Mouse (Mus musculus) cerebellum, adult 11-12 months (tissue): ENCODE data around the gene Frrs1l.
A peak's percentile ranks its signal among the peaks of the same experiment; 100 is the strongest.

Experiments used
- DNase-seq: peaks from one replicate; pipeline ENCODE4 v3.0.0; 2022

The Frrs1l gene

GRCm38 (mm10) chr4:56965586-56966179, 24.5 kb downstream of the Frrs1l start:
- no peak for DNase-seq

DNA sequence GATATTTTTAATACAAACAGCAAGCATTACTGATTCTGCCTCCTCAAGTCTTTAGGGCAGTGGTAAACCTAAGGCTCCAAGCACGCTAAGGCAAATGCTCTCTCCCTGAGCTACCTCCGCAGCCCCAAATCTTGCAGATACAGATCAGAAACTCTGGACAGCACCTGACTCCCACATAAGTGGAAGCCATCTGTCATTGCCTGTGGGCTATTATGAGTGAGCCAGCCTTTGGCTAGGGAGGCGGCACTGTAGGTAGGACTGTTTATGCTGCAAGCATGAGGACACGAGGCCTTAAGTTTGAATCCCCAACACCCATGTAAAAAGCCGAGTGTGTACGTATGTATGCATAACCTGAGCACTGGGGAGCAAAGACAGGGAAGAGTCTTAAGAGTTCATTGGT, 26.5 kb downstream of the Frrs1l start:
- peak; percentile 61 for DNase-seq

- no peak for DNase-seq
These were observed 28.8 kb downstream of the Frrs1l start for GRCm38 (mm10) chr4:56961320-56961925.

- no peak for DNase-seq
These were observed 32.7 kb downstream of the Frrs1l start for GRCm38 (mm10) chr4:56957518-56957917.

DNA sequence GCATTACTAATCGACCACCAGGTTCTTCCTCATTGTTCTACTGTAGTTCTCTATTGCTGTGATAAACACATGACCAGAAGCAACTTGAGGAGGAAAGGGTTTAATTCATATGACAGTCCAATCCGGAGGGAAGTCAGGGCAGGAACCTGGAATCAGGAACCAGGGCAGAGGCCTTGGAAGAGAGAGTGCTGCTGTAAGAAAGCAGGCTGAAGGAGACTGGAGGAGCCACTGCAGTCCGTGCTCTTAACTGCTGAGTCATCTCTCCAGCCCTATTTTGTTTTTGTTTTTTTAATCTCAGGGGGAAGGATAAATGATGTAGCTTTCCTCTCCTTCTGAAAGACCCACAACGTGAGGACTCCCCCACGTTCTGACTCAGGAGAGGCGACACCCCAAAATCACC, 37.0 kb downstream of the Frrs1l start:
- no peak for DNase-seq

- no peak for DNase-seq
These were observed 38.5 kb downstream of the Frrs1l start for GRCm38 (mm10) chr4:56951701-56952100.

DNA sequence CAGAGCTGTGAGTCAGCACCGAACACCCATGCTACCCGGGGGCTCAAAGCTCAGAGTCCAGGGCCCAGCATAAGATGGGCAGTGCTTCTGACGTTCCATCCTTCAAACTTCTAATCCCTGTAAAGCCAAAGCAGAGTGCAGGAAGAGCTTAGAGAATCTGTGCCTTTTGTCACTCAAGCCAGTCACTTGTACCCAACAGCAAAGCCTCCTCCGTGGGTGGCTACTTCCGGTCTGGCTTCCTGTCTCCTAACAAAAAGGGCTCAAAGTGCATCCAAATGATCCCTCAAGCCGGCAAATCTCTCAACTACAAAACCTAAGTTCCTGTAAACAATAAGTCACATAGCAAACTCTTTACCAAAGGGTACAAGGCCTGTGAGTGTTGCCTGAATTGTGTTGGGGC, 40.7 kb downstream of the Frrs1l start:
- no peak for DNase-seq

DNA sequence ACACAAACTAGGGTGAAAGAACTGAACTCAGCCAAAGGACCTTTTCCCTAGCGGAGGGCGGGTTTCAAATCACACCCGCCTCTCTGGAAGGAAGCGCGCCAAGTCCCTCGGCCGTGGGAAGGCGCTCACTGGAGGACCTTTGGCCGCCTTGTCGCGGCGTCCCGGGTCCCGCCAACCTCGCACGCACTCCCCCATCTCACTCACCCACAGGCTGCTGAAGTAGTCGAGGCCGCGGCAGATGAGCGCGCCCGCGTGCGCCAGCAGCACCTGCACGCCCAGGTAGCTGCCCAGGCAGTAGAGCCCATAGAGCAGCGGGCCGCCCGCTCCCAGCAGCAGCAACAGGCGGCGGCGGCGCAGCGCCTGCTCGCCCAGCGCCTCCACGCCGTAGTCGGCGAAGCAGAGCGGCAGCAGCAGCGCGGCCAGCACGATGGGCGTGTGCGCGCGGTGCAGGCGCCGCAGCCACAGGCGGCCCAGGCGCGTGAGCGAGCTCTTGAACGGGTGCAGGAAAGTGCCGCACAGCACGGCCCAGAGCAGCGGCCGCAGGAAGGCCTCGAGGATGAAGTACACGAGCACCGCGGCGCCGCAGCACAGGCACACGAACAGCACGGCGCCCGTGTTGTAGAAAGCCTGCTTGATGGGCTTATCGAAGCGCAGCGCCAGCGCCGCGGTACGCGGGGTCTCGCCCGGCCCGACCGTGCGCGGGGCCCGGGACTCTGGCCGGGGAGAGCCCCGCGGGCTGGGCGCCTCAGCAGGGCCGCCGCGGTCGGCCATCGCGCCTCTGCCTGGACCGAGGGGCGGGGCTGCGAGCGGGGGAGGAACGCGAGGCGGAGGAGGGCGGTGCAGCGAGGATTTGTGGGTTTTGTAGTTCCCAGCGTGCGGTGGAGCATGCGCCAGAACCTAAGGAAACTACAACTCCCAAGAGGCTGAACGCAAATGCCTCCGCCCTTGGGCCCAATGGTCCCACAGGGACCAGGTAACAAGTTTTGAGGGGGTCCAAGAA, 43.2 kb downstream of the Frrs1l start, which contains the start of gene Tmem245:
Gene Tmem245 (minus strand): TSS at position 797 of the 1,000 bp plus-strand sequence.
- peak; percentile 93 for DNase-seq

DNA sequence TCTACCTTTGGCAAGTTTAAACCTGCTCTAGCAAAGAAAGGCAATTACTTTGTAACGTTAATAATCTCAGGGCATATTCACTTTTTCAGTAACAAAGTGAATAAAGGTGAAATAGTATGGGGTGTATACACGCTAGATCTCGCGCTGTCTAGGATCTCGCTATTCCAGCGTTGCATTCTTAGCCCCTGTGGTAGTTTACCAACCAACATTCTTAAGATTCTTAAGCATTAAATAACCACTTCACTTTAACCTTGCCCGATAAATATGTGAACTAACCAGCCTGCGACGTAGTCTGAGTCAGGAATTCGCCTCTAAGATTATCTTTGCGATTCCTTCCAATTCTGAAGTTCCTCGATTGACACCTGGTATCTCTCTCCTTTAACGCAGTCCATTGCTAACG, 44.0 kb downstream of the Frrs1l start:
- no peak for DNase-seq

- DNase-seq, result no peak
These were observed 45.9 kb downstream of the Frrs1l start for GRCm38 (mm10) chr4:56944286-56944685.

DNA sequence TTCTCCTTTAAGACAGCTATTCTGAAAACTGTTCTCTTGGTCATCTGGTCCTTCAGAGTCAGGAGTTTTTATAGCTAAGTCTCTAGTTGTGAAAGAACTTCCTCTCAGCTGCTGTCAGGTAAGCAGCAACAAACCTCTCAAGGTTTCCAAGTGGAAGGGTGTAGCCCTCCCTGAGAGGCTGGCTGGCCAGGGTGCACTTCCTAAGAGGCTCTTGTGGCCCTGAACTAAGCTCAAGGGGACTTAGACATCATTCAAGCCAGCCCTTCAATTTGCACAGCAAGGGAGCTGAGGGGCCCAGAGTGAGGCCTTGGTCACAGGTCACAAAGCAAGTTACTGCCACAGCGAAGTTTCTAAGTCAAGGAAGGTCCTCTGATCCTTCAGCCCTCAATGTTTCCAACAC, 46.9 kb downstream of the Frrs1l start:
- no peak for DNase-seq

- DNase-seq, result no peak
These were observed 47.6 kb downstream of the Frrs1l start for GRCm38 (mm10) chr4:56942567-56942966.

DNA sequence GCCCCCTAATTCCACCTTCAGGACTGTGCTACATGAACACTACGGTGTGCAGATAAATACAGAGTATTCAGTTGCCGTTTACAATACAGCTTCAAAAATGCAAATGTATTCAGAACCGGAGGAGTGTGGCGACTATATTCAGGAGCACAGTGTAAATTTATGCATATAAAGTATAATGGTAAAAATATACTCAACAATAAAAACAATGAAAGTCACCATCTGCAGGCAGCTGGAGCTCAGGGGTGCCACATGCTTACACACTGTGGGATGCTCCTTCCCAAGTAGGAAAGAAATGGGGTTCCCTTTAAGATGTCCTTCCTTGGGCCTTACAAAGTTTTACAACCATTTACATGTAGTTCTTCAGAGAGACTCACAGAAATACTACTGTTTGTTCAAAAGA, 48.7 kb downstream of the Frrs1l start:
- no peak for DNase-seq

DNA sequence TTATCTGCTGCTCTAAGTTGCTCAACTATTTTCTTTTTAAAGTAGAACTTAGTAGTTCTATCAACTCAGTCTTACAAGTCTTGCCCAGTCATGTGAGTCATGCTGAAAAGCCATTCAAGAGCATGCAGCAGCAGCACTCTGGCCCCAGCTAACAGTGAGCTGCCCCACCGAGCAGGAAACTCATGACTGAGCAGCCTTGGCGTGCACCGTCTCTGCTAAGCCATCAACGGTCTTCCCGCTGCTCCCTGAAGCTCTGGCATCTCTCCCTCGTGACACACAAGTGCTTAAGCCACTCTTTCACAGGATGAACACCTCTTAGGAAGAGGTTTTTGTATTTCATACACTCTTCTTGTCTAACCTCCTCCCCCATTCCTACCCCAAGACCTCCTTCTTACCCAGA, 53.1 kb downstream of the Frrs1l start:
- DNase-seq, result no peak

- no peak for DNase-seq
These were observed 54.9 kb downstream of the Frrs1l start for GRCm38 (mm10) chr4:56935327-56935726.

DNA sequence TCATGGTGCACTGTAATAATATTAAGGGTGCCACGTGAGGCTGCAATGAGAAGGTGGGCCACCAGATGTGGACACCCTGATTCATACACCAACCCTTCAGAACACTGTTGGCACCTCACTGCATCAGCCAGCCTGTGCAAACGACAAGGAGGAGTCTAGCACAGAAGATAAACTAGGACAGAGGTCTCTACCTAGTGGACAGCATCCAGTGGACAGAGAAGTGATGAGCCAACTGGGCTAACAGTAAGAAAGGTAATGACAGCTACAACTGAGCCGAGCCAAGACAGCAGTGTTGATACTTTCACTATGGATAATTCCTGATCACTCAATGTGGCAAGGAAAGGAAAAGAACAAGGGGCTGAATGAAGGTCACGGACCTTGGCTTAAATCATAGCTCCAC, 57.0 kb downstream of the Frrs1l start:
- no peak for DNase-seq

DNA sequence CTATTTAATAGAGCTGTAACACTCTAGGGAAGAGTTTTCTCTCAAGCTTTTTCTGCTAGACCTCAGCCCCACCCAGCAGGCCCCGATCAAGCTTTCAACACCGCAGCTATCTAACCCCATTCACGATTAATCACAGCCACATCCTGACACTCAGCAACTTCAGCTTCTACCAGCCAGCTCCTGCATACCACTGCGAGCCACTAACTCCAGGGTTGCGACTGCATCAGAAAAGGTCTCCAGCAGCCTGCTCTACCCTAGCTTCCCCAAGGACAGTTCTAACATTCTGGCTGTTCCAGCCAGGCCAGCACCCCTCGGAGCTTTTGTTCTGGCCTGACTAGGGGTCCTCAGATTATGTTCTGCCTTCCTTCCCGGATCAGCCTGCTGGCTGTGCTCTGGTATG, 58.1 kb downstream of the Frrs1l start:
- DNase-seq, result no peak

- DNase-seq, result no peak
These were observed 59.9 kb downstream of the Frrs1l start for GRCm38 (mm10) chr4:56930312-56930711.

GRCm38 (mm10) chr4:56926971-56927370, 63.2 kb downstream of the Frrs1l start:
- DNase-seq, result no peak

DNA sequence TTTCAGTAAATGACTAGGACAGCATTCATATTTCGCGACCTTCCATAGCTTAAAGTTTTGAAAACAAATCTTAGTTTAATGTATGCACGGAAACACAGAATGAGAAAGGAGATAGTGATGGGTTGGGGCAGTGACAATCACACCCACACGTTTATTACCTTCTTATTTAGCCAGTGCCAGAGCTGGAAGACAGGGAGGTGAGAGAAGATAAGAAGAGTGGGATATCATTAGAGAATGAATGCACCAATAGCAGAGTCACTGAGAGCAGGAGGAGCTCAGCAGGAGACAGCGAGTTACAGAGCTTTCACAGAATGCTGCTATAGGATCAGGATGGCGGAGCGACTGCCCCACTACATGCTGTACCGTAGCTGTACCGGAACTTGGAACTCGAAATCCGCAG, 68.0 kb downstream of the Frrs1l start:
- no peak for DNase-seq

DNA sequence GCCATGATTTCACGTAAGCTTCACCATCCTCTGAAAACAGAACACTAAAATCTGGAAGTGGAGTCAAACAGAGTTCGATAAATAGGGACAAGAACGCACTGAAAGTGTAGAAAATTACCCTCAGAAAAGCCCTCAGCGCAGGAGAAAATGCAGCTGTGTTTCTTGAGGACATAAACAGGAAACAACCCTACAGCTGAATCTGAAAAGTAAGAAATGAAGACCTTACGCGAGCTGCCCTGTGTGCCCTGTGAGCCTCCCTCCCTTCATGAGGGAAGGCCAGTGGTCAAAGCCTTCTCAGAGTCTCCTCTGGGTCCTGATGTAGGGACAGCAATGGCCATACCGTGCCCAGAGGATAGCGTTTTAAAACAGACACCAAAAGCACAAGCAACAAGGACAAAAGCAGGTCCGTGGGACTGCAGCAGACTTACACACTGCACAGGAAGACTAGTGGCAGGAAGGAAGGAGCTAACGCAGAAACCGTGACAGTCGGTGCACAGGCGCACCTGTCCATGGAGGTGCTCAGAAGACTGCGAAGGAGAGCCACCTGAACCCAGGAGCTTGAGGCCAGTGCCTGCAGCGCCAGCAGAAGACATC, 74.4 kb downstream of the Frrs1l start:
- DNase-seq, result no peak

DNA sequence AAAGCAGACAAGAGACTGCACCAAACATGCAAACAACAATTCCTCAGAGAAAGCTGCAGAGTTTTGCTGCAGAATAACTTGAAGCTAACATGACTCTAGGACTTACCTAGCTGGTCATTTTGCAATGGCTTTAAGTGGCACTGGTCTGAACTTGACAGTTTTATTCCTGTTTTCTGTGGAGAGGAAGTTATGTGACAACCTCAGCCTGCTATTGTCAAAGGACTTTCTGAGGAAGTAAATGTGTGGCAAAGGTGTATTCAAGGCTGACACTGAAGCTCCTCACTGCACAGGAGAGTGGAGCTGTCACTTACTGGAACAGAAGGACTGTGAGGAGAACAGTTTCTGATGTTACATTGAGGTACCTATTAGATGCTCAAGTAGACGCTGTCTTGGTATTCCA, 75.4 kb downstream of the Frrs1l start:
- DNase-seq, result no peak

GRCm38 (mm10) chr4:56914338-56914737, 75.9 kb downstream of the Frrs1l start:
- DNase-seq, result no peak
